Mouse (Mus musculus) heart, postnatal 0 days (tissue): ENCODE results near the gene Nxnl1. TPM values are rescaled to one million over a fixed set of nuclear protein-coding genes. Genes with fewer than 3 reads are reported as not detected.
A peak's percentile ranks its signal among the peaks of the same experiment; 100 is the strongest.

Experiments used
- ATAC-seq: fragments of 200-750 bp; cut with Nextera tagmentation; 2 replicates; pipeline ENCODE4 v1.8.0; 2017; ENCODE audit warnings: low read depth, moderate number of reproducible peaks, moderate library complexity; ENCODE audit not compliant: insufficient read depth
- DNase-seq: peaks from one replicate; pipeline ENCODE4 v3.0.0-alpha.2; 2016; ENCODE audit warnings: low spot score
- H3K27ac ChIP-seq: fragments of 300-500 bp; sonication (generic); 2 replicates; pipeline ENCODE4 v1.5.1; 2014; ENCODE audit warnings: low read depth, mild to moderate bottlenecking
- H3K27me3 ChIP-seq: fragments of 300-500 bp; sonication (generic); 2 replicates; pipeline ENCODE4 v1.6.1; 2014; ENCODE audit warnings: low read length, mixed read lengths; ENCODE audit not compliant: control insufficient read depth, insufficient read depth
- H3K36me3 ChIP-seq: fragments of 300-500 bp; sonication (generic); replicated peaks from 2 replicates; pipeline ENCODE4 v1.6.1; 2014; ENCODE audit warnings: low read length, mixed read lengths; ENCODE audit not compliant: control insufficient read depth, insufficient read depth
- H3K4me1 ChIP-seq: fragments of 300-500 bp; sonication (generic); 2 replicates; pipeline ENCODE4 v1.6.1; 2014; ENCODE audit warnings: antibody characterized with exemption; ENCODE audit not compliant: control insufficient read depth, insufficient read depth
- H3K4me2 ChIP-seq: fragments of 300-500 bp; sonication (generic); 2 replicates; pipeline ENCODE4 v1.6.1; 2014; ENCODE audit warnings: low read depth, mild to moderate bottlenecking, low read length, moderate library complexity
- H3K4me3 ChIP-seq: fragments of 300-500 bp; sonication (generic); 2 replicates; pipeline ENCODE4 v1.5.1; 2014; ENCODE audit warnings: low read depth, low read length
- H3K9ac ChIP-seq: fragments of 300-500 bp; sonication (generic); replicated peaks from 2 replicates; pipeline ENCODE4 v1.6.1; 2014; ENCODE audit warnings: low read depth, low read length, mixed read lengths
- H3K9me3 ChIP-seq: fragments of 300-500 bp; sonication (generic); replicated peaks from 2 replicates; pipeline ENCODE4 v1.6.1; 2016; ENCODE audit warnings: low read length; ENCODE audit not compliant: control insufficient read depth
- CTCF ChIP-seq: IDR thresholded peaks from 2 replicates; pipeline ENCODE4 v1.5.1; 2016; ENCODE audit warnings: antibody characterized with exemption, control low read depth, low read depth
- EP300 ChIP-seq: IDR thresholded peaks from 2 replicates; pipeline ENCODE4 v1.6.1; 2016; ENCODE audit warnings: antibody characterized with exemption, low read depth
- WGBS: fragments of 180-500 bp; shearing (Covaris S2); extraction: QIAGEN DNeasy Blood & Tissue Kit; methylation state at CpG from one replicate; pipeline ENCODE4 v1.1.7; 2014; 5-methylcytosine and 5-hydroxymethylcytosine counted together
- polyA plus RNA-seq: library from polyadenylated mRNA; unstranded; fragments of >200 nt; fragmentation: Nextera tagmentation; extraction: Ambion mirVana; gene quantifications from 2 replicates; pipeline ENCODE4 v1.2.1, GENCODE M21; 2015
- total RNA-seq: library from RNA; depleted of rRNA; stranded (reverse); fragments of >200 nt; gene quantifications from 2 replicates; pipeline ENCODE4 v1.2.3, GENCODE M21; 2014; ENCODE audit warnings: low replicate concordance

Nxnl1 gene
- total and polyA plus RNA-seq, 2 experiments from 2014 or later = 0.12 TPM; not detected in 1

DNA sequence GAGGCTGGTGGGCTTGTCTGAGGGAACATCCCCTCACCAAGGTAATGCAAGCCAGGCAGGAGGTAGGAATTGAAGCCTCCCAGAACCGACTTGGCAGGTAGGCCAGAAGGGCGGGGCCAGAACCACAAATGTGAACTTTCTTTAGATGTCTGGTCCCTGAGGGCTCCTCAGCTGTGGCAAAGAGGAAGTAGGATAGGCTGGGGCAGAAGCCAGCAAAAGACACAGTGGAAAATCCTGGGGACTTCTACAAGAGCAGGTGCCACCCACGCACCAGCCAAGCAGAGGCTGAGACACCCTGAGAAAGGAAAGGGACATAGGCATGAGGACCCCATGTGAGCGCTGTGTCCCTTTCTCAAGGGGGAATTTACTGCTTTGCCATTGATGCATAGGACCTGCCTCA lies 30.4 kb upstream of the Nxnl1 start:
- Histone ChIP-seq H3K9me3 (no peaks in the 10 kb centered on the region), H3K27ac (no peak overlapping the region), H3K9ac (no peak overlapping the region), H3K27me3 (peaks cover 12% of the 10 kb centered on the region), H3K4me1 (peaks cover 11% of the 10 kb centered on the region), H3K36me3 (no peaks in the 10 kb centered on the region), H3K4me2 (no peak overlapping the region), H3K4me3 (no peak overlapping the region)
- DNase-seq = no peak
- ATAC-seq = no peak
- TF ChIP-seq CTCF = no peak
- no peak for TF ChIP-seq EP300
- 74% methylated on average over 4 of the region's 4 CpGs for WGBS

DNA sequence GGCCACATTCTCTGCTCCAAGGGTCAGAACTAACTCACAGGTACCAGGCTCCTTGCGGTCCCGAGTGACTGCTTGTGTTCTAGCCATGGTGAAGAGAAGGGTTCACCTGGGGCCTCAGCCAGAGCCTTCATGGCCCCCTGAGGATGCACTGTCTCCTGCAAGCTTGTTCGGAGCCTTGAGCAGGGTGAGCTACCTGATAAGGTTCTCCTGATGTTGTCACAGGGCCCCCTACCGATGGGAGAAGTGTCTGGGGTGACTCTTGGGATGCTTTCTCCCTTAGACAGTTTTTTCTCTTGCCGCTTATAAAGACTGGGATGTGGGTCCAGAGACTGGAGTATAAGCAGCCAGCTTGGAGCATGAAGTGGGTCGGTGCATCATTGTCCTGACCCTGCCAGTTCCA lies 30.0 kb upstream of the Nxnl1 start:
- H3K36me3 ChIP-seq = no peaks in the 10 kb centered on the region
- H3K27me3 ChIP-seq = peaks cover 8% of the 10 kb centered on the region
- no peaks in the 10 kb centered on the region for H3K9me3 ChIP-seq
- H3K27ac ChIP-seq = no peak overlapping the region
- no peak overlapping the region for H3K4me3 ChIP-seq
- H3K4me1 ChIP-seq = peaks cover 12% of the 10 kb centered on the region
- no peak for TF ChIP-seq EP300
- no peak for TF ChIP-seq CTCF
- DNase-seq (no peak), ATAC-seq (no peak)
- H3K9ac ChIP-seq = no peak overlapping the region
- no peak overlapping the region for H3K4me2 ChIP-seq
- WGBS = 58% methylated on average over 6 of the region's 6 CpGs

GRCm38 (mm10) chr8:71595862-71596261 lies 29.5 kb upstream of the Nxnl1 start:
- H3K27me3 ChIP-seq = peaks cover 4% of the 10 kb centered on the region; the same call in 1 of the 2 replicates
- DNase-seq (peak; percentile 63), ATAC-seq (peak; percentile 16; the same call in 1 of the 2 replicates)
- no peaks in the 10 kb centered on the region for H3K9me3 ChIP-seq
- H3K9ac ChIP-seq = no peak overlapping the region
- TF ChIP-seq EP300 (no peak), CTCF (peak; percentile 99)
- H3K4me3 ChIP-seq = no peak overlapping the region
- no peak overlapping the region for H3K27ac ChIP-seq
- no peaks in the 10 kb centered on the region for H3K36me3 ChIP-seq
- H3K4me1 ChIP-seq = peaks cover 17% of the 10 kb centered on the region
- no peak overlapping the region for H3K4me2 ChIP-seq
- 13% methylated on average over 27 of the region's 27 CpGs for WGBS

GRCm38 (mm10) chr8:71594324-71594722 lies 27.9 kb upstream of the Nxnl1 start:
- ATAC-seq = no peak
- Histone ChIP-seq H3K27ac (no peak overlapping the region), H3K36me3 (no peaks in the 10 kb centered on the region), H3K27me3 (no peaks in the 10 kb centered on the region), H3K9me3 (no peaks in the 10 kb centered on the region), H3K4me2 (no peak overlapping the region), H3K9ac (no peak overlapping the region), H3K4me1 (peaks cover 18% of the 10 kb centered on the region), H3K4me3 (no peak overlapping the region)
- WGBS = 93% methylated on average over 4 of the region's 4 CpGs
- no peak for TF ChIP-seq EP300
- no peak for DNase-seq

DNA sequence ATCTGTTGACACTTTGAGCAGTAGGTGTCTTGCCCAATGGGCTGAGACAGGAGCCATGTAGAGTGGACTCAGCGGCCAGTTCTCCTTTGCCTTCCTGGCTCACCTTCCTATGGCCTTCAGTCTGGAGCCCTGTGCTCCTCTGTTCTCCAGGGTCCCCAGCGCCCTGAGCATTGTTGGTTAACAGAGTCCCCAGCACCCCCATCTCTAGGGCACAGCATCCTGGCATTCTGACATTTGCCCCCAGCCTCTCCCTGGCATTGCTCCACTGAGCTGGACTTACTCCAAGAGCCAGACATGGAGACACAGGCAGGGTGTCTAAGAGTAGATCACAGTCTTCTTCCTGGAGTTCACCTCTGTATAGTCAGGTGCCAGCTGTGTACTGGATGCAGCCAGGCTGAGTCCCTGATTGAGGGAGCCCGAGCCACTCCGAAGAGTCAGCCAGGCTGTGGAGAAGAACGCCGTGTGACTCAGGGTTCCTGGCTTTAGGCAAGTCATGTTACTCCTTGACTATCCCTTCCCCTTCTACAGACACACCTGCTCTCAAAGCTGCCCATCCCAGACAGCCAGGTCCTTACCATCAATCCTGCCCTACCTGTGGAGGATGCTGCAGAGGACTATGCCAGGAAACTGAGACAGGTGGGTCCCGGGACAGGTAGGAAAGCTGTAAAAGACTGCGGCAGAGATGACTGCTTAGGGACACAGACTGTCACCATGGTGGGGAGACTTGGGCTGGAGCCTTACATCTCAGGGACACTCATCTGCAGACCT lies 27.3 kb upstream of the Nxnl1 start:
- no peak for TF ChIP-seq CTCF
- no peak for TF ChIP-seq EP300
- Histone ChIP-seq H3K4me1 (peaks cover 18% of the 10 kb centered on the region), H3K27me3 (no peaks in the 10 kb centered on the region), H3K9me3 (no peaks in the 10 kb centered on the region), H3K27ac (no peak overlapping the region), H3K4me2 (no peak overlapping the region), H3K4me3 (no peak overlapping the region), H3K9ac (no peak overlapping the region), H3K36me3 (no peaks in the 10 kb centered on the region)
- ATAC-seq (no peak), DNase-seq (no peak)
- 91% methylated on average over 8 of the region's 8 CpGs for WGBS
